Mouse (Mus musculus): ENCODE data around the gene Selenom.

The Selenom gene

DNA sequence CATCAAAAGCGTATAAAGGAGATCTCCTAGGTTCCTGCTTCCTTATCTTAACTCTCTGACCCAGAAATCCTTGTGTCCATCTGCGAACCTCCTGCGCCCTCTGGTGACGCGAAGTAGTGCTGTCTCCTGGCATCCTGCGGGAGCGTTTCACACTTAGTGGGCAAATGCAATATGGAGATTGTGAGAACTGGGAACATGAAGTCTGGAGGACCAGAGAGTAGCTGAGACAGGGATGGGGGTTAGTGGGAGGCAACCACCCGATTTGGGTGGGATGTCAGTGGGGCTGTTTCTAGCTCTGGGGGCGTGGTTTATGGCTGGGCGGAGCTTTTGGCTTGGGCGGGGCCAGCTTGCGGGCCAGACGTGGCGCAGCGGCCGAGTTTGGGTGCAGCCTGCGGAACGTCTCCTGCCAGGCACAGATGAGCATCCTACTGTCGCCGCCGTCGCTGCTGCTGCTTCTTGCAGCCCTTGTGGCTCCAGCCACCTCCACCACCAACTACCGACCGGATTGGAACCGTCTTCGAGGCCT lies at the start of gene Selenom:
TSS of gene Selenom (plus strand) at position 156 of the 526 bp plus-strand sequence.
- peak; percentile 88 for DNase-seq (ENCODE audit: low read depth, low spot score)

DNA sequence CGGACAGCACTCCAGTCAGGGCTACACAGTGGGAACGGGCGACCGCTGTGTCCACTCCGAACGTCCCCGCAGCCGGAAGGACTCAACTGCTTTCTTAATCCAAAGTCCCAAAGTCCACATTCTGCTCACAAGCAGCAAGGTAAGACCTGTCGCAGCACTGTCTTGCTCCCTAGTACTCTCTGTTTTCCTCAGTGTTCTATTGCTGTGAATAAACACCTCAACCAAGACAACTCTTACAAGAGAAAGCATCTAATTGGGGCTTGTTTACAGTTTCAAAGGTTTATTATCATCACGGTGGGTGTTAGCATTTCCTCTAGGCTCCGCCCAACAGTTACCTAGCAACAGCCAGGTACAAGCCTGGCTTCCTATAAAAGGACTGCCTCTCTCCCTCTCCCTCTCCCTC lies 43.0 kb upstream of the Selenom start:
- no peak for DNase-seq (ENCODE audit: low read depth, low spot score)

DNA sequence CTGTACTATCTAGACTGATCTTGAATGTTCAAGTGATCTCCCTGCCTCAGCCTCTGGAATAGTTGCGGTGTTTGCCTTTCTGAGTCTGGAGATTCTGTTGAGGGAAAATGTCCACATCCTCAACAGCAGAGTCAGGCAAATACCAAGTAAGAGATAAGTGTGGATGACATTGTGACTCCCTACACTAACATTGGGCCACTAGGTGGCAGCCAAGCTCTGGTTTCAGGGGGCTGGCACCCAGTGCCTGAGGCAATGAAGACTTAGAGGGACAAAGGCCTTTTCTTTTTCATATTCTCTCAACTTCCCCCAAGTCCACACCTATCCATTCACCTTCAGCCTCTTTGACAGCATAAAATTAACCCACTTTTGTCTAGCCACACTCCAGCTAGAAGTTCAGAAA lies 42.0 kb upstream of the Selenom start:
- peak; percentile 87 for DNase-seq (ENCODE audit: low read depth, low spot score)

DNA sequence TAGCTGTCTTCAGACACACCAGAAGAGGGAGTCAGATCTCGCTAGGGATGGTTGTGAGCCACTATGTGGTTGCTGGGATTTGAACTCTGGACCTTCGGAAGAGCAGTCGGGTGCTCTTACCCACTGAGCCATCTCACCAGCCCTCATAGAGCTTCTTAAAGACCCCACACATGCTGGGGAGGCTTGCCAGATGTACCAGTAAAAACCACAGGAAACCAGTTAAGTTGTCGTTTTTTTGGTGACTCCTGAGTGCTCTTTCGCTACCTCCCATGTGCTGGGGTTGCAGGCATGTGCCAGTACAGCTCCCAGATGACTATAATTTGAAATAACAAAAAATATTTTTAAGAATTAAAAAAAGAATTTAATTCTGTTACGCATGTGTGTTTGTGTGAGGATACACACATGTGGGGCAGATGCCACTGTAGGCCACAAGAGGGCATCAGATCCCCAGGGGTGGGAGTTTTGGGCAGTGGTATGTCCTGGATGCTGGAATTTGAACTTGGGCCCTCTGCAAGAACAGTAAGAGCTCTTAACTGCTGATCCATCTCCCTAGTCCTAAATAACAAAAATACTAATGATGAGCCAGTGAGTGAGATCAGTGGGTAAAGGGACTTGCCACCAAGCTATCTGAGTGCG lies 39.9 kb upstream of the Selenom start:
- DNase-seq (ENCODE audit: low read depth, low spot score), result no peak

DNA sequence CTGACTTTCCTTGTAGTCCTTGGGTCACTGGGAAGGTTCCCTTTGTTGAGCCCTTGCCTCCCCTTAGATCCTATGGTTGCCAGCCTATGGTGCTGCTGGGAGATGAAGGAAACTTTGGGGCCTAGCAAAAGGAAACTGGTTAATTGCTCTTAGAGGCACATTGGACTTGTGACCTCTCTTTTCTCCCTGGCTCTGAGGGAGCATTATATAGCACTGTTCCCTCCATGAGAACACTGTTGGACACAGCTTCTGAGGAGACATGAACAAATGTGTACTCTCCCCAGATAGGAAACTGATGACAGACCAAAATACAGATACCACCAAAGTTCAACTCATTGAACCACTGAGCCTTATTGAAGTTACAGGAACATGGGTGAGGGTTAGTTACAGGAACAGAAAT lies 39.0 kb upstream of the Selenom start:
- DNase-seq (ENCODE audit: low read depth, low spot score), result no peak

DNA sequence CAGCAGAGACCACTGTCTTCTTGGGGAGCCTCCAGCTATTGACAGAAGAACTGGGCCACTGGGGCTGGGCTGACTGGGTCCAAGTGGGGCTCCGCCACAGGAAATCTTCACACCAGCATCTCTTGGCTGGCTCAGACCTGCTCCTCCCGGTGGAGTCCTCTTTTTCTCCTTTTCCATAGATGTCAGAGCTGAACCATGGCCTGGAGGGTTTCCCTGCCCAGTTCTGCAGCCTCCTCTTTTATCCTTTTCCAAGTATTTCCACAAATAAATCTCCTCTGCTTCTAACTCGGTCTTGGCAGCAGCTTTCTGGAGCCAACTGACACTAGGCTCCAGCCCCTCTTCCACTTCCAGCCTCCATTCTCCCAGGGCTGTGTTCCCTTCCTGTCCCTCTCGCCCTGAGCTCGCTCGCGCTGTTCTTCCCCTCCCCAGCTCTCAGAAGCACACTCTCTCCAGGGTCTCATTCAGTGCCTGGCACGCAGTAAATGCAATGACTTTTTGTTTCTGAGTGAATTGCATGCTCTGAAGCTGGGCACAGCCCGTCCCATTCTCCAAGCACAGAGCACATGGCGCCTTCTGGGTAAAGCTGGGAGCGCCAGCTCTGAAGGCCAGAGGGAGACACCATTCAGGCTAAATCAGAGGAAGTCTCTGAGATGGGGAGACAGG lies 30.4 kb upstream of the Selenom start:
- no peak for DNase-seq (ENCODE audit: low read depth, low spot score)

DNA sequence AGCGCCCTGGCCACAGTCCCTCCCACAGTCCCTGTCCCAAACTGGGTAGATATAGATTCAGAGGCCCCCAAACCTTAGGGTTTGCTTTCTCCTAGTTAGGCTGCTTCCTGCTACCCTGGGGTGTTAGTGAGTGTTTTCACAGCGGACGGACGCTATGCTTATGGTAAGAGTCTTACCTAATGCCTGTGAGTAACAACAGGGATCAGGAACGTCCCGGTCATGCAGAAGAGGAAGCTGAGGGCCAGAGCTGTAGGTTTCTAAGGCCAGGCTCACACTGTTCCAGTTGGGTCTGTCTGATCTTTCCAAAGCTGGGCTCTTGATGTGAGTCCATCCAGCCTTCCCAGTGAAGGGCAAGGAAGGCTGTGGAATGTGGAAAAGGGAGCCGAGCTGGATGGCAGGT lies 28.1 kb upstream of the Selenom start:
- no peak for DNase-seq (ENCODE audit: low read depth, low spot score)

DNA sequence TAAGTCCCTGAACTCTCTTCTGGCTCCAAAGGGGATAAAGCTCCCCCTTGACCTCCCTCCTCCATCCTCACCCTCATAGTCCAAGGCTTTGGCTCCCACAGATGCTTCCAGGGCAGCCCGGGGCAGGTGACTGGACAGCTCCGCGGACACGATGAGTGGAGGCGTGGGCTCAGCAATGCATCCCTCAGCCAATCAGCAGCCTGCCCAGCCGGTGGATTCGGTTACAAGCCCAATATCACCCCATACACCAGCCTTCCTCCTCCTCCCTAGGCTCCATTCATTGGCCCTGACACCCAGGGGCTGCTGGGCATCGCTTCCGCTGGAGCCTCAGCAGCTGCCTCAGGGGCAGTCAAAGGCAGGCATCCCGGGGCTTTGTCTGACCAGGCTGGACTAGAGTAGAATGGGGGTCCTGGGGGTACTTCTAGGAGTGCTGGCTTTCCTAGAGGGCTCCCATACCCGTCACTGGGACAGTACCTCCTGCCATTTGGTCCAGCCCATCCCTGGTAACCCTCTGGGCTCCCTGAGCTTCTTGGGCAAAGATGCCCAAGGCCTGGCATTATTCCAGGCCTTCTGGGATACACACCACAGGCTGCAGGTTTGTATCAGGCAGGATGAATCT lies 26.4 kb upstream of the Selenom start, which contains the start of gene Pla2g3:
TSS of gene Pla2g3 (plus strand) at position 333 of the 619 bp plus-strand sequence.
- DNase-seq (ENCODE audit: low read depth, low spot score), result peak; percentile 52

DNA sequence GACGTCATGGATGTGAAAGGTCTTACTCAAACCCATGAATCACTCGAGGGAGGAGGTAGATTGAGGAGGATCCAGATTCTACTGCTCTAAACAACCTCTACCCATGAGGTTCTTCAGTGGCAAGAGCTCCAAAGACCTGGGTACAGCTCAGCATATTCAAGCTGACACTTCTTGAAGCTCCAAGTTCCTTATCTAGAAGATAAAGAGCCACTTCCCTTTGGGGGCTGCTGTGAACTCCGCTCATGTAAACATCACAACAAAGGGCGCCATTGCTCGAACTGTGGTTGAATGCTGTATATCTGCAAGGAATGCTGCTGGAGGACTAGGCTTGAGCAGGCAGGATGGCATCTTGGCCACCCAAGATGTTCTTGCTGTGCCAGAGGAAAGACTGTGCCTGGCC lies 25.4 kb upstream of the Selenom start:
- DNase-seq (ENCODE audit: low read depth, low spot score), result no peak

DNA sequence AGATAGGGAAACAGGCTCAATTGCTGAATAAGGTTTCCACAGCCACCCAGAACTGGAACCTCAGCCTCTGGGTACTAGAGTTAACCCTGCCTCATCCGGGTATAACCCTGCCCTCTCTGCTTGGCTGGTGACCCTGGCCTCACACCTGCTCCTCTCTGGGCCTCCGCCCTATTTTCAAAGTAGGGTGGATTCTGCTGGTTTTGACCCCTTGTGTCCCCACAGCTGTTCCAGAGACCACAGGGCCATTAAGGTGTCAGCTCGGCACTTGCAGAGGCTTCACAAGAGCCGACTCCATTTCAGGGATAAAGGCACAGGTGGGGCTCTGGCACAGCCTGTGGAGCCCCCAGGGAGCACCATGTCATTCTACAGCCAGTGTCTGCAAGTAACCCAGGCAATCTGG lies 21.7 kb upstream of the Selenom start:
- DNase-seq (ENCODE audit: low read depth, low spot score), result no peak

DNA sequence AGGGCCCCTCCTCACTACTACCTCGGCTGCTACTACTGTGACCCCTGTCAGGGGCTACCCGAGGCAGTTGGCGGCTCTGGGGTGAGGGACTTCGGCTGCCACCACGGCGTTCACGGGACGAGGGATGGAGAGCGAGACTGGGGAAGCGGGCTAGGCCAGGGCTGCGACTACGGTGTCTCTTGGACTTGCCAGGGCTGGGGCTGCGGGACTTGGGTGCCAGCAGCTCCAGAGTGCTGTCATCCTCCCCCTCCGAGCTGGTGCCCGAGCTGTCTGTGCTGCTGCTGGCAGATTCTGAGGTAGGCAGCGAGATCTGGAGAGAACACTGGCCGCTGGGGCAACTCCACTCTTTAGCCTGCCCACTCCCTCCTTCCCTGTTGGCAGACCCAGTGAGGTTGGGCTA lies 19.6 kb upstream of the Selenom start:
- DNase-seq (ENCODE audit: low read depth, low spot score), result no peak

DNA sequence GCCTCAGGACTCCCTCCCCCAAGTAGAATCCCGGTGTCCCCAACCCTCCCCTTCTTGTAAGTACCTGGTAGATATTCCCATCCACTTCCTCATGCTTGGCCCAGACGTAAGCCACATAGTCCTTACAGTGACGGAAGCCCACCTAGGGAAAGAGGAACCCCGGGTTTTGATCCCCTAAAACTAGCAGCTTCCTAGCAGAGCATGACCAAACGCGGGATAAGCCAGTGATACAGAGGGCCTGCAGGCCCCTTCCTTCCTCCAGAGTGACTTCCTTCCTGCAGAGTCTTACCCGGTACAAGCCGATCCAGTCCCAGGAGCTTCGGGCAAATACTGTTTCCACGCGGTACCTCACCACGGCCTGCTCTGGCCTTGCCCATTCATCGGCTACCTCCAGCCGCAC lies 19.0 kb upstream of the Selenom start:
- no peak for DNase-seq (ENCODE audit: low read depth, low spot score)

DNA sequence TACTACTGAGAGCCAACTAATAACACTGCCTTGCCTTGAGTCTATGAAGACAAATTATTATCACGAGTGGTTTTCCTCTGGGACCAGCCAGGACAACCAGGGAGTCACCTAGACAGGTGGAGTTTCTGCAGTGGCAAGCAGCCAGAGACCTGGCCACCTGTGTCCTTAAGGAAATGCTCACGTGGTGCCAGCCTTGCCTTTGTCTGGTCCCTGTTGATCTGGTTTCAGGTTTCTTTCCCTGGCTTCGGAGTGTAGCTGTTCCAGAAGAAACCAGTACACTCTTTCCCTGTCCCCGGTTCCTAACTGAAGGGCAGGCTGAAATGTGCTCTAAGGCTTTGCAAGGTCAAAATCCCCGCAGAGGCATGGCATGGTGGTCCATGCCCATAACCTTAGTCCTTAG lies 17.7 kb upstream of the Selenom start:
- no peak for DNase-seq (ENCODE audit: low read depth, low spot score)

DNA sequence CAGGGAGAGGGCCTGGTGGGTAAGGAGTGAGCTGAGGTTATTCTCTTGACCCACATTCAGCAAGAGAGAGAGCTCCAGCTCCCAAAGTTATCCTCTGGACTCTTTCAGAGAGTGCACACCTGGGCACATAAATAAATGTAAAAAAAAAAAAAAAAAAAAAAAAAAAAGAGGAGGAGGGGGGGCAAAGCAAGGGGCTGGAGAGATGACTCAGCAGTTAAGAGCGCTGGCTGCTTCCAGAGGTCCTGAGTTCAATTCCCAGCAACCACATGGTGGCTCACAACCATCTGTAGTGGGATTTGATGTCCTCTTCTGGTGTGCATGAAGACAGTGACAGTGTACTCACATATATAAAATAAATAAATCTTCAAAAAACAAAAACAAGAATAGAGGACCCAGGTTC lies 17.2 kb upstream of the Selenom start:
- DNase-seq (ENCODE audit: low read depth, low spot score), result no peak

DNA sequence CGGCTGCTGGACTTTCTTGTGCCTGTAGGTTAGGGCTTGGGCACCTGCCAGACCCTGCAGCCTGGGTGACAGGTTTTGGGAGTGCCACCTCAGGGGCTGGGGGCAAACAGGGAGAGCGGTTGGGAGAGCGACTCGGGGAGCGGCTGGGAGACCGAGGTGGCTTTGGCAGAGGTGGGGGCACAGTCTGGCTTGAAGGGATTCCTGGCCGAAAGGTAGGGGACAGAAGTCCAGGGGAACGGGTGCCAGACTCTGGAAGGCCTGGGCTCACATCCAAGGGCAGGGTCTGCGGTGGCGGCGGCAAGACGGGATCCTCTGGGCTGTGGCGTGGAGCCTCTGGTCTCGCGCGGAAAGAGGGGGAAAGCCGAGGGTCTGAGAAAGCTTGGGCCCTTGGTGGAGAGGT lies 12.4 kb upstream of the Selenom start:
- no peak for DNase-seq (ENCODE audit: low read depth, low spot score)

DNA sequence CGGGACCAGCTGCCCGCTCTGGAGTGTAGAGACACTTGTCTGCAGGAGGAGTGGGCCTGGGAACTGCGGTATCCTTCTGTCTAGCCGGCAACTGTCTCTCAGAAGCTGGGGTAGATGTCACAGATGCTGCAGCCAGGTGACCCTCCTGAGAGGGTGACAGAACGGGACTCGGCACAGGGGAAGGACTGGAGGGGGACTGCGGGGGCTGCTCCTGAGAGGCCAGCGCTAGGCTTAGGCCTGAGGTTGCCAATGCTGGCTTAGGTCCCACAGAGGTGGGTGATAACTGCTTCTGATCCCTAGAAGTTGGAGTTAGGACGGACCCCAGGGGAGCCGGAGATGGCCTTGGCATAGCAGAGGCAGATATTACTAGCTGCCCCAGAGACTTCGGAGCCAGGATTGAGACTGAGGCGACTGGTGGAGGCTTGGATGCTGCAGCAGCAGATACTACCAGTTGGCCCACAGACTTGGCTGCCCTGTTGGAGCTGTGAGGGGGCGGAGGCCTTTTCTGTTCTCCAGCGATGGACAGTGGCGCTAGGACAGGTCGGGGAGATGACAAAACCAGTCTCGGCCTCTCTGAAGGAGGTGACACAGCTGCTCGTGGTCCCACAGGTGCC lies 11.9 kb upstream of the Selenom start:
- DNase-seq (ENCODE audit: low read depth, low spot score), result no peak

DNA sequence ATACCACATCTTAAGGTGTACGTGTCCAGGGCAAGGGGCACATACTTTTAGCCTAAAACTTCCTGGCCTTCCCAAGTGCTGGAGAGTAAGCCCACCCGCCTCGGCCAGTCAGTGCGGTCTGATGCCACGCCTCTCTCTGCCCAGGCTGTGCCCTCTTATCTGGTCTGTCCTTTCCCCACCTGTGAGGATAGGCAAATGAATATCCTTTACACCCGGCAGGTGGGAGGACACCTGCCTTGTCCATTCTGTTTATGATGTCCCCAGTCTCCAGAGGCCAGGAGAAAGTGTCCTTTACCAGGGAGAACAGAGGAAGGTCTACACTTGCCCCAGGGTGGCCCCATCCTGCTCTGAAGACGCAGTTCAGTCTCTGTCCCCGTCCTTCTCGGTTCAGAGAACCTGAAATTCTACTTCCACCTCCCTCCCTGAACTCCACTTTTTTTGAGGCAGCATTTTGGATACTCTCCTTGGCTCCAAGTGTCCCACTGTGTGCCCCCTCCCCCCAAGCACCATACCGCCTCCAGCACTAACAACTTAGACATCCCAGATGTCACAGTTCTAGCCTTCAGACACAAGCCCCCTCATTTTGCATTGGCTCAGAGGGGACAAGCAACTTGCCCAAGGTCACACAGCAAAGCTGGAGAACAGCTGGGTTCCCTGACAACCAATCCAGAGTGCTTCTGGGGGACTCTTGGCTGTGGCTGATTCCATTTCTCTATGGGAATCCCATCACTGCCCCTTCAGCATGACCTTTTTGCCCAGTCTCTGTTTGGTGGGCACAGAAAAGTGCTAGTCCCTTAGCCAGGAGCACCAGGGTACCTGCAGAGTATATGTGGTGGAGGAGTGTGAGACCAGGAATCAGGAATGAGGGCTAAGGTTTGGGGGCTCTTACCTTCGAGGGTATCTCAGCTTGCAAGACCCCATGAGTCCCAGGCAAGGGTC lies 10.5 kb upstream of the Selenom start:
- DNase-seq (ENCODE audit: low read depth, low spot score), result no peak

DNA sequence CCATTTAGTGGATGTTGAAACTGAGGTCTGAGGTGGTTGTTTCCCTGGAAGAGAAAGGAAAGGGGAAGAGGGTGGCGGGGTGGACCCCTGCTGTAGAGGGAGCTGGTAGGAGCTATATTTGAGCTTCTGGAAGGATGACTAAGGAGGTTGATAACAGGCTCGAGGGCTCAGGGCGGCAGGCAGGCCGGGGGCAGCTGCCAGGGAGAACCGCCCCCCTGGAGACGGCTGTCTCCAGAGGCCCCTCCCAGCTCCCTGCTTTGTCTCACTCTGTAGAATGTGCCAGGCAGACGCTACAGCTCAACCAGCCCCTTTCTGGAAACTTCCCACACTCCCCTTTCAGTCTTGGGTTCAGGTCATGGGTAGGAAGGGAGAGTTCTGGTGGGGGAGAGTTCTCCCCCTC lies 6.3 kb upstream of the Selenom start:
- no peak for DNase-seq (ENCODE audit: low read depth, low spot score)

DNA sequence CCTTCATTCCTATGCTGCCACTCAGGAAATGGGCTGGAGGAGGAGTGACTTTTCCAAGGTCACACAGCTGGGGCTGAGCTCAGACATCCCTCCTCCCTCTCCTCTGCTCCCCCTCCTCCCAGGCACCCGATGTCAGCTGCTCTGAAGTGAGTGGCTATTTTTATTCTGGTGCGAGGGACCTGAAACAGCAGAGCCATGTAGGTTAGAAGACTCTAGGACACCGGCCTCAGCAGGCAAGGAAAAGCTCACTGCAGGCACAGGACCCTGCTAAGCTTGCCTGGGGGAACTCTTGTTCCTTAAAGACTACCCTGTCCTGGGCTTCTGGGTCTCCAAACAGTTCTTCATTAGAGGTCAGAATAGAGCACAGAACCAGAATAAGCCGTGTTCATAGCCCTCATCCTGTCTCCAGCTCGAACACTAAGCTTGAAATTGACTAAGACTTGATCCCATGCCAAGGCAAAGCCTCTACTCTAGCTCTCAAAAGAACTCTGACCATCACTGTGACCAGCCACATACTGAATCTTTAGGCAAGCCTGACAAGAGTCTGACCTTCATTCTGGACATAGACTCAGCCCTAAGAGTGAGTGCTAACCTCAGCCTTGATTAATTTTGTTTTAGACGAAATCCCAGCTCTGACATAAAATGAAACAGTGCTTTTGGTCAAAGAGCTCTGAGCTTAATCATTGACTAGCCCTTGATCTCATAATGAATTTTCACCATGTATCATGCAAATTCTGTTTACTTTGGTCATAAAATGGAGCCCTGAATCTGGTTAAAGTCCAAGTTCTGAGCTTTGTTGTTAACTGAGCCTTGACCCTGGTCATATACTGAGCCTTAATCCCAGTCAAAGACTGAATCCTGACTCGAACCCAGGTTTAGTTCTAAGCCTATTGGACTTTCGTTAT lies 5.1 kb upstream of the Selenom start:
- no peak for DNase-seq (ENCODE audit: low read depth, low spot score)

DNA sequence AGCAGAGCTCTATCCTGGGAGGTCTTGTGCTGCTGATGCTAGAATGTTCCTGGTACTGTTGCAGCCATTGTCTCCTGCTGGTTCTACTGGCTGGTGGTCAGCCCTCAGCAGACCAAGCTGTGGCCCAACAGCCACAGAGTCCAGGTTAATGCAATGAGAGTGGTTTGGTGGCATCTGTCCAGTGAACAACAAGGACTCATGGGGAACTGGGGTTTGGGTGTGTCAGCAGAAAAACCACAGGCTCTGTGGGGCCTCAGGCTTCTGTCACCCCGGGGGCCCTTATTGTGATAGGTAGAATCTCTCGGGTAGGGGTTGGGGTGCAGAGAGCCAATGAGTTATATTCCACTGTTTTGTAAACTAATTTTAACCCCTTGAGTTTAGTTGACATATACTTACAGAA lies 4.2 kb upstream of the Selenom start:
- no peak for DNase-seq (ENCODE audit: low read depth, low spot score)

All from mesoderm, embryonic 11.5 days (tissue).